Mouse (Mus musculus): Measurements from ENCODE around the gene Ckm.

- no peak for TF ChIP-seq CTCF (IDR thresholded peaks at IDR 0.05; ENCODE audit: low read depth, low read length)
- TF ChIP-seq POLR2A (IDR thresholded peaks at IDR 0.05; ENCODE audit: extremely low read depth, insufficient read depth, low read length), result no peak
These were observed 16.5 kb downstream of the Ckm start for GRCm38 (mm10) chr7:19420821-19421636.
